Mouse (Mus musculus) central nervous system, embryonic 11.5 days (tissue): ENCODE measurements around the gene Popdc2. TPM values are rescaled to one million over a fixed set of nuclear protein-coding genes. Genes with fewer than 3 reads are reported as not detected.

ENCODE experiments used
- polyA plus RNA-seq: library from polyadenylated mRNA; depleted of rRNA; stranded (reverse); fragments of >200 nt; gene quantifications from 2 replicates; pipeline ENCODE4 v1.2.3, GENCODE M21; 2012; rRNA removed

The Popdc2 gene
- 4.8 and 7.5 TPM in 2 replicates for polyA plus RNA-seq

GRCm38 (mm10) chr16:38361933-38362332, at the start of gene Popdc2:
TSS of gene Popdc2 (plus strand) at chr16:38362209.

GRCm38 (mm10) chr16:38341396-38342324, 20.3 kb upstream of the Popdc2 start, which contains the start of gene Maats1:
TSS of gene Maats1 (minus strand) at chr16:38342143.

GRCm38 (mm10) chr16:38346529-38347325, 15.3 kb upstream of the Popdc2 start, which contains the start of the genes Cox17 and Gm21987:
TSS of gene Cox17 (plus strand) at chr16:38346991.
TSS of gene Gm21987 (plus strand) at chr16:38347040.

Other genes with a start within 250 kb of the Popdc2 start
- gene Nr1i2, start 67.4 kb upstream of the Popdc2 start, polyA plus RNA-seq, result 0.09 and 0.28 TPM in 2 replicates
- gene Maats1, start 20.1 kb upstream of the Popdc2 start, polyA plus RNA-seq, result 0.50 and 0.60 TPM in 2 replicates
- gene Cox17, start 15.2 kb upstream of the Popdc2 start, polyA plus RNA-seq, result 119 and 221 TPM in 2 replicates
- not detected in 2 replicates for gene Gm21987, start 15.2 kb upstream of the Popdc2 start, polyA plus RNA-seq
- gene Pla1a, start 70.9 kb downstream of the Popdc2 start, polyA plus RNA-seq, result 0.26 and 0.34 TPM in 2 replicates
- 63.0 and 70.7 TPM in 2 replicates for gene Adprh, start 90.5 kb downstream of the Popdc2 start, polyA plus RNA-seq
- 0.24 and 0.35 TPM in 2 replicates for gene Cd80, start 93.4 kb downstream of the Popdc2 start, polyA plus RNA-seq
- 21.6 and 33.7 TPM in 2 replicates for gene Timmdc1, start 160.5 kb downstream of the Popdc2 start, polyA plus RNA-seq
- gene Poglut1, start 188.0 kb downstream of the Popdc2 start, polyA plus RNA-seq, result 48.6 and 74.0 TPM in 2 replicates
- 60.4 and 144 TPM in 2 replicates for gene Tmem39a, start 196.5 kb downstream of the Popdc2 start, polyA plus RNA-seq